Mouse (Mus musculus): ENCODE data around the gene Nme7.

DNA sequence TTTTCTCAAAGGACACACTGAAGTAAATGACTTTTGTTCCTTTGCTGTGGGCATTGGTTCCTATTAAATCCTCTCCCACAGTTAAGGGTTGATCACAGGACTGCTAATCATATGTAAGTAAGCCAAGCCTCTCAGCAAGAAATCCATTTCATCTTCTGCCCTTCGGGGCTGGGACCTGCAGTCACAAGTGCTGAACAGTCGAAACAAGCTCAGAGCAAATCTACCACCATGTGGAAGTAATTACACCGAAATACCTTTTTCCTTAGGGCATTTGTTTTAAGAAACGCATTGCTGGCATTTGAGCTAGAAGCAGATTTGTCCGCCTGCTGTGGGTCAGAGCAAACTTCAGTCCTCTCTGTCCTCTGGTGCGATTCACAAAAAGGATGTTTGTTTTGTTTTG is 30.3 kb upstream of the Nme7 start:
- TF ChIP-seq CTCF (IDR thresholded peaks at IDR 0.05; ENCODE audit: low read depth) (no peak), EP300 (optimal IDR thresholded peaks at IDR 0.05) (no peak)
